Mouse (Mus musculus): ENCODE results near the gene Hoxd4. TPM values are rescaled to one million over a fixed set of nuclear protein-coding genes. Genes with fewer than 3 reads are reported as not detected.
A peak's percentile ranks its signal among the peaks of the same experiment; 100 is the strongest.

Gene Hoxd4
- total RNA-seq, 2 experiments from 2014 or later, result 0.55 to 0.57 TPM

- intact Hi-C loops (cut with DNase I), result no loop called here
- DNase-seq, result no peak
These were observed 19.5 kb upstream of the Hoxd4 start for GRCm38 (mm10) chr2:74691995-74692807.

- DNase-seq, result no peak
- intact Hi-C loops (cut with DNase I), result no loop called here
These were observed 18.8 kb upstream of the Hoxd4 start for GRCm38 (mm10) chr2:74692808-74693431.

- no peak for DNase-seq
- intact Hi-C loops (cut with DNase I), result no loop called here
These were observed 18.3 kb upstream of the Hoxd4 start for GRCm38 (mm10) chr2:74693432-74693827.

- DNase-seq, result no peak
- intact Hi-C loops (cut with DNase I), result no loop called here
These were observed 17.7 kb upstream of the Hoxd4 start for GRCm38 (mm10) chr2:74694066-74694465.

- intact Hi-C loops (cut with DNase I), result no loop called here
- DNase-seq, result no peak
These were observed 16.3 kb upstream of the Hoxd4 start for GRCm38 (mm10) chr2:74695383-74695782.

- no peak for DNase-seq
- intact Hi-C loops (cut with DNase I), result no loop called here
These were observed 15.8 kb upstream of the Hoxd4 start for GRCm38 (mm10) chr2:74695813-74696430.

- no peak for DNase-seq
- intact Hi-C loops (cut with DNase I), result no loop called here
These were observed 15.0 kb upstream of the Hoxd4 start for GRCm38 (mm10) chr2:74696442-74697335.

- DNase-seq, result peak in 1 of 2 experiments; percentile 62
- intact Hi-C loops (cut with DNase I), result no loop called here
These were observed 14.1 kb upstream of the Hoxd4 start, which contains the start of gene Hoxd9 for GRCm38 (mm10) chr2:74697567-74698121. Gene Hoxd9, plus strand, starts transcription at chr2:74697727.

- DNase-seq, result no peak
- intact Hi-C loops (cut with DNase I), result no loop called here
These were observed 13.3 kb upstream of the Hoxd4 start for GRCm38 (mm10) chr2:74698201-74699052.

- intact Hi-C loops (cut with DNase I), result no loop called here
These were observed 12.7 kb upstream of the Hoxd4 start for GRCm38 (mm10) chr2:74699053-74699430.

GRCm38 (mm10) chr2:74699664-74700545, 11.8 kb upstream of the Hoxd4 start:
- intact Hi-C loops (cut with DNase I), result loop anchor here (5.0 to 10.0 kb wide), 2 partner anchors 452 to 1085 kb away; no protein-coding TSS in a partner anchor
- no peak for DNase-seq

More at GRCm38 (mm10) chr2:74699053-74699430, 12.7 kb upstream of the Hoxd4 start:
- no peak for DNase-seq

- intact Hi-C loops (cut with DNase I), result loop anchor here (5.0 to 10.0 kb wide), 2 partner anchors 452 to 1084 kb away; no protein-coding TSS in a partner anchor
- no peak for DNase-seq
These were observed 11.1 kb upstream of the Hoxd4 start for GRCm38 (mm10) chr2:74700546-74701112.

GRCm38 (mm10) chr2:74701949-74702819, 9.5 kb upstream of the Hoxd4 start:
- intact Hi-C loops (cut with DNase I), result loop anchor here (1.0 to 10.0 kb wide), 5 partner anchors 437 to 1083 kb away; no protein-coding TSS in a partner anchor
- peak; percentile 82 to 89 for DNase-seq

- intact Hi-C loops (cut with DNase I), result loop anchor here (1.0 to 10.0 kb wide), 5 partner anchors 436 to 1082 kb away; no protein-coding TSS in a partner anchor
- DNase-seq, result no peak
These were observed 8.9 kb upstream of the Hoxd4 start for GRCm38 (mm10) chr2:74702820-74703219.

GRCm38 (mm10) chr2:74703317-74703716, 8.4 kb upstream of the Hoxd4 start:
- no peak for DNase-seq
- intact Hi-C loops (cut with DNase I), result loop anchor here (2.0 to 10.0 kb wide), 4 partner anchors 435 to 1081 kb away; no protein-coding TSS in a partner anchor

- no peak for DNase-seq
- intact Hi-C loops (cut with DNase I), result loop anchor here (2.0 to 10.0 kb wide), 4 partner anchors 435 to 1081 kb away; no protein-coding TSS in a partner anchor
These were observed 7.9 kb upstream of the Hoxd4 start for GRCm38 (mm10) chr2:74703720-74704392.

Data from heart, postnatal 10 days (tissue).